Mouse (Mus musculus) cerebellum, adult 2 months (tissue): Measurements from ENCODE around the gene Ctbp1.

Source experiments
- CTCF ChIP-seq: fragments of 200-500 bp; IDR thresholded peaks from 2 replicates; pipeline ENCODE4 v1.5.1; 2011; ENCODE audit warnings: low read depth, mild to moderate bottlenecking, control low read depth, low read length, moderate library complexity, borderline replicate concordance; ENCODE audit not compliant: insufficient read depth
- POLR2A ChIP-seq: fragments of 200-500 bp; IDR thresholded peaks from 2 replicates; pipeline ENCODE4 v1.6.1; 2011; ENCODE audit warnings: low read length, control low read depth, borderline replicate concordance; ENCODE audit not compliant: insufficient read depth

- TF ChIP-seq POLR2A = no peak
- no peak for TF ChIP-seq CTCF
Measured at GRCm38 (mm10) chr5:33206328-33206727, 68.5 kb downstream of the Ctbp1 start.
